Mouse (Mus musculus): ENCODE results near the gene Calhm3.

- no peak for TF ChIP-seq CTCF (IDR thresholded peaks at IDR 0.05; ENCODE audit: insufficient read depth, low read length)
- no peak for TF ChIP-seq POLR2A (IDR thresholded peaks at IDR 0.05; ENCODE audit: borderline replicate concordance, extremely low read depth, low read depth, low read length)
These were observed 3.8 kb downstream of the Calhm3 start for GRCm38 (mm10) chr19:47153767-47154166.

All from lung, adult 2 months (tissue).